Mouse (Mus musculus) right cerebral cortex, postnatal 14 days (tissue): ENCODE measurements around the gene Tango6.

Experiments used
- DNase-seq: peaks from one replicate; pipeline ENCODE4 v3.0.0; 2022

Gene Tango6

GRCm38 (mm10) chr8:106887336-106888189 is 204.7 kb downstream of the Tango6 start:
- DNase-seq, result peak; percentile 86

- DNase-seq, result no peak
Observed at GRCm38 (mm10) chr8:106888803-106889202, 205.9 kb downstream of the Tango6 start.

GRCm38 (mm10) chr8:106892210-106892805 is 209.4 kb downstream of the Tango6 start:
- DNase-seq, result no peak

GRCm38 (mm10) chr8:106892806-106893451 is 210.1 kb downstream of the Tango6 start:
- DNase-seq, result no peak

- peak; percentile 87 for DNase-seq
Observed at GRCm38 (mm10) chr8:106893481-106894156, 210.8 kb downstream of the Tango6 start, which contains the start of gene Utp4. Gene Utp4 (plus strand): TSS chr8:106893636.

GRCm38 (mm10) chr8:106899473-106899872 is 216.6 kb downstream of the Tango6 start:
- no peak for DNase-seq
